Mouse (Mus musculus) spleen, adult 2 months (tissue): ENCODE results near the gene Map3k12. TPM values are rescaled to one million over a fixed set of nuclear protein-coding genes. Genes with fewer than 3 reads are reported as not detected.

Experiments used
- DNase-seq, 2 experiments: peaks; one replicate each; pipeline versions ENCODE4 v3.0.0 to v3.0.0-alpha.2; 2012 to 2021; ENCODE audit warnings: low spot score in 2 of 2, low read depth in 1 of 2
- H3K27ac ChIP-seq: fragments of 200-500 bp; 2 replicates; pipeline ENCODE4 v1.5.1; 2012; ENCODE audit warnings: low read length, inconsistent platforms; ENCODE audit not compliant: insufficient read depth
- H3K27me3 ChIP-seq: fragments of 200-500 bp; 2 replicates; pipeline ENCODE4 v1.6.1; 2012; ENCODE audit warnings: mild to moderate bottlenecking, moderate library complexity, low read length, inconsistent platforms; ENCODE audit not compliant: control insufficient read depth, insufficient read depth
- H3K36me3 ChIP-seq: fragments of 200-500 bp; 2 replicates; pipeline ENCODE4 v1.6.1; 2012; ENCODE audit warnings: mild to moderate bottlenecking, low read length, inconsistent platforms; ENCODE audit not compliant: control insufficient read depth, insufficient read depth
- H3K4me1 ChIP-seq: fragments of 200-500 bp; 2 replicates; pipeline ENCODE4 v1.6.1; 2011; ENCODE audit warnings: inconsistent platforms; ENCODE audit not compliant: control insufficient read depth, insufficient read depth, insufficient read length
- H3K4me3 ChIP-seq: fragments of 200-500 bp; 2 replicates; pipeline ENCODE4 v1.5.1; 2011; ENCODE audit warnings: mild to moderate bottlenecking, inconsistent platforms; ENCODE audit not compliant: insufficient read depth, insufficient read length; ENCODE audit errors: extremely low read depth
- CTCF ChIP-seq: fragments of 200-500 bp; IDR thresholded peaks from 2 replicates; pipeline ENCODE4 v1.5.1; 2011; ENCODE audit warnings: mild to moderate bottlenecking, inconsistent platforms; ENCODE audit not compliant: insufficient read depth, insufficient read length, insufficient replicate concordance; ENCODE audit errors: extremely low read depth
- POLR2A ChIP-seq: fragments of 200-500 bp; IDR thresholded peaks from 2 replicates; pipeline ENCODE4 v1.6.1; 2011; ENCODE audit warnings: low read depth, low read length, inconsistent platforms
- WGBS: fragments of 180-500 bp; shearing (Covaris S2); methylation state at CpG from one replicate; pipeline ENCODE4 v1.1.7; 2018; 5-methylcytosine and 5-hydroxymethylcytosine counted together
- polyA plus RNA-seq: library from polyadenylated mRNA; depleted of rRNA; stranded (reverse); fragments of >200 nt; gene quantifications from 2 replicates; pipeline ENCODE4 v1.2.3, GENCODE M21; 2012

The Map3k12 gene
- polyA plus RNA-seq, 1 experiment: 2.1 TPM

DNA sequence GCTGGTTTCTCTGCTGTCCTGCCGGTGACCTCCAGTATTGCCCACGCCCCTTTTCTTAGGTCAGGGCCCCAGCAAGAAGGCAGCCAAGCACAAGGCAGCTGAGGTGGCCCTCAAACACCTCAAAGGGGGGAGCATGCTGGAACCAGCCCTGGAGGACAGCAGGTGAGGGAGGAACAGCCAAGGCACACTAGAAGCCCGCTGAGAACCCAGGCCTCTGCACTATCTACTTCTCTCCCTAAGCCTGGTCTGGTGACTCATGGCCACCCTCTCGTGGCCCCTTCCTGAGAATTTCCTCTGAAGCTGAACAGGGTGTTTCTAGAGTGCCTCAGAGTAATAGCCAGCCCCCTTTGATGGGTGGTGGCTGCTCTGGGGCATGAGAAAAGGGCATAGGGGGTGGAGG lies 3.6 kb upstream of the Map3k12 start:
- peaks cover 2% of the 10 kb centered on the region; the same call in 1 of the 2 replicates for H3K4me1 ChIP-seq
- H3K27me3 ChIP-seq: no peaks in the 10 kb centered on the region
- WGBS: 36% methylated on average over 4 of the region's 4 CpGs
- H3K27ac ChIP-seq: no peak overlapping the region
- H3K4me3 ChIP-seq: no peak overlapping the region
- TF ChIP-seq POLR2A: no peak
- no peak for TF ChIP-seq CTCF
- DNase-seq: no peak
- H3K36me3 ChIP-seq: peaks cover 10% of the 10 kb centered on the region; the same call in 1 of the 2 replicates

- H3K4me1 ChIP-seq: peaks cover 2% of the 10 kb centered on the region; the same call in 1 of the 2 replicates
- no peak for DNase-seq
- peak overlapping the region; percentile 93; the same call in 1 of the 2 replicates for H3K4me3 ChIP-seq
These were observed 2.6 kb upstream of the Map3k12 start for GRCm38 (mm10) chr15:102519211-102520141.

DNA sequence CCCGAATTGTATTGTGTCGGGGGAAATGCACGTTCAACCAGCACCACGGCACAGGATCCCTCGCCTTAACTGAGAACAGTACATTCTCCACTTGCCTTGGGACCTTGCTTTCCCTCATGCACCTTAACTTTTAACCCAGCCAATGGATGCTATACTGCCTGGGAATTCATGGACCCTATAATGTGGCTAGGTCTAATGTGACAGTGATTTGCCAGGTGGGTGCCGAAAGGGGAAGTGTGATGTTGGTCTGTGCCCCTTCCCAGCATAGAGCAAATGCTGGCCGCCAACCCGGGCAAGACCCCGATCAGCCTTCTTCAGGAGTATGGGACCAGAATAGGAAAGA lies 2.0 kb upstream of the Map3k12 start:
- H3K36me3 ChIP-seq: peaks cover 7% of the 10 kb centered on the region; the same call in 1 of the 2 replicates
- peak overlapping the region; percentile 93 for H3K4me3 ChIP-seq
- H3K27ac ChIP-seq: peak overlapping the region; percentile 99
- peaks cover 2% of the 10 kb centered on the region; the same call in 1 of the 2 replicates for H3K4me1 ChIP-seq
- no peaks in the 10 kb centered on the region for H3K27me3 ChIP-seq
- 0% methylated on average over 9 of the region's 9 CpGs for WGBS
- TF ChIP-seq POLR2A (no peak), CTCF (no peak)
- DNase-seq: no peak

More at GRCm38 (mm10) chr15:102519211-102520141, 2.6 kb upstream of the Map3k12 start:
- no peak for TF ChIP-seq POLR2A
- no peak for TF ChIP-seq CTCF
- Histone ChIP-seq H3K36me3 (peaks cover 10% of the 10 kb centered on the region; the same call in 1 of the 2 replicates), H3K27me3 (no peaks in the 10 kb centered on the region), H3K27ac (peak overlapping the region; percentile 23; the same call in 1 of the 2 replicates)
- 18% methylated on average over 17 of the region's 17 CpGs for WGBS

GRCm38 (mm10) chr15:102517976-102518858 lies 1.4 kb upstream of the Map3k12 start, which contains the start of gene Tarbp2:
Gene Tarbp2, plus strand, starts transcription at chr15:102518192.
- peak; percentile 98 to 99 for DNase-seq
- no peaks in the 10 kb centered on the region for H3K27me3 ChIP-seq
- under 1% methylated on average over 60 of the region's 60 CpGs for WGBS
- H3K36me3 ChIP-seq: peaks cover 3% of the 10 kb centered on the region; the same call in 1 of the 2 replicates
- peaks cover 2% of the 10 kb centered on the region; the same call in 1 of the 2 replicates for H3K4me1 ChIP-seq
- peak; percentile 9; the same call in 1 of the 2 replicates for TF ChIP-seq POLR2A
- TF ChIP-seq CTCF: no peak
- H3K27ac ChIP-seq: peak within 1 kb of the TSS; percentile 99
- H3K4me3 ChIP-seq: peak within 1 kb of the TSS; percentile 93

DNA sequence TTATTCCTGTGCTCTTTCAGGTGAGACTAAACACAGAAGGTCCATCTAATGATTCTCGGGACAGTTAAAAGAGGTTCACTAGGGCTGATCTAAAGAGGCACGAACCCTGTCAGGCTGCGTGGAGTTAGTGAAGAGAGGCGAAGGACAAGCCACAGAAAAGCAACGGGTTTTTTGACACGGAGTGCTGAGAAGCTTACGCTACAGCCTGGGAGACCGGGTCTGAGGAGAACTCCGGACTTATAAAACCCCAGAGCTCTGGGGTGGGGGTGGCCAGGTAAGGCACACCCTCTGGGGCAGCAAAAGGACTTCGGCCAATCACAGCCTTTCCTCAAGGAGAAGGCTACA lies 739 bp upstream of the Map3k12 start:
- Histone ChIP-seq H3K27me3 (no peaks in the 10 kb centered on the region), H3K27ac (peak overlapping the region; percentile 49), H3K4me1 (peaks cover 2% of the 10 kb centered on the region; the same call in 1 of the 2 replicates), H3K4me3 (peak overlapping the region; percentile 74), H3K36me3 (peaks cover 3% of the 10 kb centered on the region; the same call in 1 of the 2 replicates)
- TF ChIP-seq CTCF: no peak
- TF ChIP-seq POLR2A: peak; percentile 73
- under 1% methylated on average over 10 of the region's 10 CpGs for WGBS
- no peak for DNase-seq

GRCm38 (mm10) chr15:102516293-102516692 lies 571 bp downstream of the Map3k12 start:
- Histone ChIP-seq H3K36me3 (no peaks in the 10 kb centered on the region), H3K4me3 (peak overlapping the region; percentile 74), H3K27ac (peak overlapping the region; percentile 23; the same call in 1 of the 2 replicates), H3K4me1 (peaks cover 2% of the 10 kb centered on the region; the same call in 1 of the 2 replicates), H3K27me3 (no peaks in the 10 kb centered on the region)
- DNase-seq: no peak
- TF ChIP-seq CTCF: no peak
- no peak for TF ChIP-seq POLR2A
- 19% methylated on average over 12 of the region's 12 CpGs for WGBS
